Mouse (Mus musculus) liver, postnatal 0 days (tissue): ENCODE measurements at regions not wholly inside any gene's neighbourhood (a gene's known extent, or its start where the extent isn't known, plus 50 kb on each side); places are given as distances from the start of the nearest gene placed in this dataset.
"Not testable (repeated sequence)": the region's sequence is repeated elsewhere in the genome, so short reads cannot be mapped to it uniquely, and the experiment has no call there.

Experiments
- ATAC-seq: fragments of 200-750 bp; cut with Nextera tagmentation; 2 replicates; pipeline ENCODE4 v1.8.0; 2017; ENCODE audit warnings: mild to moderate bottlenecking, moderate library complexity
- DNase-seq: peaks from one replicate; pipeline ENCODE4 v3.0.0-alpha.2; 2016
- H3K27ac ChIP-seq: fragments of 300-500 bp; sonication (generic); 2 replicates; pipeline ENCODE4 v1.5.1; 2014; ENCODE audit warnings: antibody characterized with exemption, moderate library complexity, mild to moderate bottlenecking, low read depth
- H3K27me3 ChIP-seq: fragments of 300-500 bp; sonication (generic); 2 replicates; pipeline ENCODE4 v1.6.1; 2014; ENCODE audit warnings: low read length, control low read depth, mixed read lengths; ENCODE audit not compliant: insufficient read depth
- H3K36me3 ChIP-seq: fragments of 300-500 bp; sonication (generic); replicated peaks from 2 replicates; pipeline ENCODE4 v1.6.1; 2014; ENCODE audit warnings: mild to moderate bottlenecking, control low read depth, low read length, moderate library complexity, mixed read lengths; ENCODE audit not compliant: insufficient read depth
- H3K4me1 ChIP-seq: fragments of 300-500 bp; sonication (generic); 2 replicates; pipeline ENCODE4 v1.6.1; 2014; ENCODE audit warnings: antibody characterized with exemption, mild to moderate bottlenecking, control low read depth; ENCODE audit not compliant: insufficient read depth
- H3K4me2 ChIP-seq: fragments of 300-500 bp; sonication (generic); 2 replicates; pipeline ENCODE4 v1.6.1; 2014; ENCODE audit warnings: low read depth, mild to moderate bottlenecking, low read length, moderate library complexity, mixed read lengths
- H3K4me3 ChIP-seq: fragments of 300-500 bp; sonication (generic); 2 replicates; pipeline ENCODE4 v1.5.1; 2014; ENCODE audit warnings: low read depth, low read length
- H3K9ac ChIP-seq: fragments of 300-500 bp; sonication (generic); replicated peaks from 2 replicates; pipeline ENCODE4 v1.6.1; 2014; ENCODE audit warnings: mild to moderate bottlenecking, moderate library complexity
- H3K9me3 ChIP-seq: fragments of 300-500 bp; sonication (generic); 2 replicates; pipeline ENCODE4 v1.6.1; 2016; ENCODE audit warnings: mild to moderate bottlenecking, control low read depth, low read length, mixed read lengths
- CTCF ChIP-seq: sonication (generic); IDR thresholded peaks from 2 replicates; pipeline ENCODE4 v1.5.1; 2016; ENCODE audit warnings: antibody characterized with exemption, low read depth
- EP300 ChIP-seq: IDR thresholded peaks from 2 replicates; pipeline ENCODE4 v1.6.1; 2016; ENCODE audit warnings: antibody characterized with exemption, low read depth, mild to moderate bottlenecking
- WGBS: fragments of 180-500 bp; shearing (Covaris S2); extraction: QIAGEN DNeasy Blood & Tissue Kit; methylation state at CpG from one replicate; pipeline ENCODE4 v1.1.7; 2014; ENCODE audit not compliant: insufficient replicate concordance; 5-methylcytosine and 5-hydroxymethylcytosine counted together

GRCm38 (mm10) chr3:6984918-6985317 lies 364.7 kb upstream of the 1700008P02Rik start:
- no peak for ATAC-seq
- 70% methylated on average over 4 of the region's 4 CpGs for WGBS

DNA sequence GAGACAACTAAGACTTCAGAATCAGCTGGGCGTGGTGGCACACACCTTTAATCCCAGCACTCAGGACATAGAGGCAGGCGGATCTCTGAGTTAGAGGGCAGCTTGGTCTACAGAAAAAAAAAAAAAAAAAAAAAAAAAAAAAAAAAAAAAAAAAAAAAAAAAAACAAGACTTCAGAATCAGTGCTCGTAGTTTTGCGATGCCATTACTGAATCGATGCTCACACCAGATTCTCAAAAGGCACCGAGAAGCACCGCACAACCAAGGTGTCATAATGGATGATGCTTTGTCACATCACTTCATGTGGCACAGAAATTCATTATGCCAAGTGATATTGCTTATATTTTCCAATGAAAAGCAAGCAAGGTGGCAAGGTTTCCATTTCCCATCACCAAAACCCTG lies 337.4 kb upstream of the 1700008P02Rik start:
- Histone ChIP-seq H3K4me1 (no peaks in the 10 kb centered on the region), H3K27me3 (no peaks in the 10 kb centered on the region), H3K27ac (no peak overlapping the region), H3K4me3 (no peak overlapping the region), H3K4me2 (no peak overlapping the region), H3K9ac (no peak overlapping the region), H3K9me3 (no peaks in the 10 kb centered on the region), H3K36me3 (no peaks in the 10 kb centered on the region)
- WGBS = 80% methylated on average over 7 of the region's 7 CpGs
- DNase-seq (no peak), ATAC-seq (no peak)
- TF ChIP-seq CTCF (no peak), EP300 (no peak)

More at GRCm38 (mm10) chr3:6984918-6985317, 364.7 kb upstream of the 1700008P02Rik start:
- H3K36me3 ChIP-seq = no peaks in the 10 kb centered on the region
- no peak overlapping the region for H3K9ac ChIP-seq
- H3K4me1 ChIP-seq = no peaks in the 10 kb centered on the region
- H3K9me3 ChIP-seq = no peaks in the 10 kb centered on the region
- TF ChIP-seq CTCF (no peak), EP300 (no peak)
- H3K4me3 ChIP-seq = no peak overlapping the region
- H3K27me3 ChIP-seq = no peaks in the 10 kb centered on the region
- H3K4me2 ChIP-seq = no peak overlapping the region
- no peak for DNase-seq
- no peak overlapping the region for H3K27ac ChIP-seq

DNA sequence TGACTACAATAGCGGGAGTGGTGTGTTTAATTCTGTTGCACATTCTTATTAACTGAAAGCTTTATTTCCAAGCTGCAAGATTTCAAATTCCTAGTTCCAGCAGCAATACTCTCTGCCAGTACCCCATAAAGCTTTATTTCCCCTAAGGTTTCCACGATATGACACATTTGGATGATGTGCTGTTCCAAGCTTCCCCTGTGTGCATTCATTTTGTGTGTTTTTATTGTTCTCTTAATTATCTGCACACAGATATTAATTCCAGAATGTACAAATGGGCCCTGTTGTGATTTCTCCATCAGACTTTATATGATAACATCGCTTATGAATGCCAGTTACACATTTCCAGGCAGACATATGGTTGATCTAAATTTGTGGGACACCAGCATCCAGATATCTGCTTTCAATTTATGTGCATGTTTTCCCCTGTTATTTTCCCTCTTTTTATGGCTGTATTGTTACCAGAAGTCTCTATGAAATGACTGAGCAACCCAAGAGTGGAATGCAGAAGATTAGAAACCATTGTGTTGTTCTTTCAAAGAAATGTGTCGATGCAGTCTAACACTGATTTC lies 312.4 kb upstream of the 1700008P02Rik start:
- WGBS = 63% methylated on average over 4 of the region's 4 CpGs
- TF ChIP-seq CTCF (no peak), EP300 (no peak)
- Histone ChIP-seq H3K36me3 (no peaks in the 10 kb centered on the region), H3K9me3 (no peaks in the 10 kb centered on the region), H3K4me1 (no peaks in the 10 kb centered on the region), H3K27ac (no peak overlapping the region), H3K9ac (no peak overlapping the region), H3K4me3 (no peak overlapping the region), H3K4me2 (no peak overlapping the region), H3K27me3 (no peaks in the 10 kb centered on the region)
- no peak for ATAC-seq
- DNase-seq = no peak

GRCm38 (mm10) chr3:6926737-6927136 lies 306.5 kb upstream of the 1700008P02Rik start:
- no peaks in the 10 kb centered on the region for H3K27me3 ChIP-seq
- no peak for ATAC-seq
- H3K4me3 ChIP-seq = no peak overlapping the region
- no peaks in the 10 kb centered on the region for H3K4me1 ChIP-seq
- WGBS = 68% methylated on average over 1 of the region's 1 CpGs
- H3K36me3 ChIP-seq = no peaks in the 10 kb centered on the region
- no peak overlapping the region for H3K9ac ChIP-seq
- DNase-seq = no peak
- H3K4me2 ChIP-seq = no peak overlapping the region
- no peak for TF ChIP-seq CTCF
- no peak for TF ChIP-seq EP300
- no peaks in the 10 kb centered on the region for H3K9me3 ChIP-seq
- no peak overlapping the region for H3K27ac ChIP-seq

DNA sequence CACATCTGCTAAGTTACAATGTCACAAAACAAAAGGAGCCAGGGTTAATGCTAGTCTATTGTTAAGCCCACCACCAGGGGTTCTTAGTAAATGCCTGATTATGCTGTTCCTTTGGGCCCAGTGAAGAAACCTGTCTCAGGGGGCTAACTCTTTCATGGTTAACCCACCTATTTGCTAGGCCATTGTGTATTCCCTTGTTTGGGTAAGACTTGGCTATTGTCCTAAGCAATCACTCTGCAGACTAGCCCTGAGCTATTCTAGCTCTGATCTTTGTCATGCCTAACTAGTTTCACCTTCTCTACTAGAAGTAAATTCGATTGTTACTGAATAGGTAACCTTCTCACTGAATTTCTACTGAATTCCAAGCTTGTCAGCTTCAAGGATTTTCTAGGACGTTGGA lies 302.4 kb upstream of the 1700008P02Rik start:
- not testable (repeated sequence) for H3K4me3 ChIP-seq, ATAC-seq, H3K27me3 ChIP-seq, H3K36me3 ChIP-seq, H3K9me3 ChIP-seq, H3K27ac ChIP-seq, H3K9ac ChIP-seq, H3K4me1 ChIP-seq, H3K4me2 ChIP-seq, DNase-seq
- WGBS = 41% methylated on average over 2 of the region's 2 CpGs

- ATAC-seq = no peak
- Histone ChIP-seq H3K9ac (no peak overlapping the region), H3K36me3 (no peaks in the 10 kb centered on the region), H3K4me3 (no peak overlapping the region), H3K27me3 (no peaks in the 10 kb centered on the region), H3K27ac (no peak overlapping the region), H3K9me3 (no peaks in the 10 kb centered on the region), H3K4me2 (no peak overlapping the region), H3K4me1 (no peaks in the 10 kb centered on the region)
- no peak for DNase-seq
- no peak for TF ChIP-seq CTCF
- TF ChIP-seq EP300 = no peak
- WGBS = 76% methylated on average over 3 of the region's 3 CpGs
These were observed 300.0 kb upstream of the 1700008P02Rik start for GRCm38 (mm10) chr3:6920253-6920652.

DNA sequence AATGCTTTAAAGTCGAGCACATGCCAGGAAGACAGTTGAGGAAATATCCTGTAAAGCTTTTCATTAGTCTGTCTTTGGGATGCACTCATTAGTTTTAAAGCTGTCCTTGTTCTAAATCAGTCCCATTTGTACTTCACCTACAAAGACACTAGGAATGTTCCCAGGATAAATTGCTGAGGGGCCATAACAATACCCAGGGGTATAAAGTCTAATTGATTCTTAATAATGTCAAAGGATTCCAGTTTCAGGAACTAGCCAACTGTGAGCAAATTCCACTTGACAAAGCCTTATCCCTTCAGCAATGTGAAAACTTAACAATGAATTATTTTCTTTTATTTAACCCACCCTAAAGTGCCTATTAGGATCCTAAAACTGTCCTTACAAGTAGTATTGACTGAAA lies 267.7 kb upstream of the 1700008P02Rik start:
- Histone ChIP-seq H3K36me3 (no peaks in the 10 kb centered on the region), H3K4me3 (no peak overlapping the region), H3K9ac (no peak overlapping the region), H3K27me3 (no peaks in the 10 kb centered on the region), H3K27ac (no peak overlapping the region), H3K4me1 (no peaks in the 10 kb centered on the region), H3K9me3 (no peaks in the 10 kb centered on the region), H3K4me2 (no peak overlapping the region)
- TF ChIP-seq EP300 (no peak), CTCF (no peak)
- no peak for ATAC-seq
- DNase-seq = no peak
- 47% methylated on average over 1 of the region's 1 CpGs for WGBS
